Mouse (Mus musculus) c-Kit-positive CD71-positive TER-119-positive erythroid progenitor cells, embryonic 14.5 days (primary cell): ENCODE measurements around the gene Upf1.

ENCODE experiments used
- DNase-seq: peaks from one replicate; pipeline ENCODE4 v3.0.0-alpha.2; 2013; ENCODE audit warnings: low spot score

Upf1 gene

GRCm38 (mm10) chr8:70359411-70359810 lies 6.3 kb upstream of the Upf1 start:
- no peak for DNase-seq

GRCm38 (mm10) chr8:70356111-70356510 lies 3.0 kb upstream of the Upf1 start:
- DNase-seq: peak; percentile 71

DNA sequence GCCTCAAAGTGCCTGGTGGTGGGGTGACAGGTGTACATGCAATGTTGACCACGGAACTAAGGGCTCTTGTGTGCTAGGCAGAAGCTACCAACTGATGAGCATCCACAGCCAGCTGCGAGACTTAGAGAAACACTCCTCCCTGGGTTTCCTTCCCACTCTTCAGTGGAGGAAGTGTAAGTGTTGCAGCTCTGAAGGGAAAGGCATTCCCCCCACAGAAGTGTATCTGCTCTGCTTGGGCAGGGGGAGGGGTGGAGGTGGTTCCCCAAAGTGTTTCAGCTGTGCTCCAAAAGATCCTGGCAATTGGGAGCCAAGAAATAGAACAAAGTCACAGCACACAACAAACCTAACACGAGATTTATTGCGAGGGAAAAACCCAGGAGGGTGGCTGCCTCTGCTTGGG lies 926 bp upstream of the Upf1 start:
- DNase-seq: no peak

- DNase-seq: no peak
Measured at GRCm38 (mm10) chr8:70352657-70353151, 374 bp downstream of the Upf1 start.

DNA sequence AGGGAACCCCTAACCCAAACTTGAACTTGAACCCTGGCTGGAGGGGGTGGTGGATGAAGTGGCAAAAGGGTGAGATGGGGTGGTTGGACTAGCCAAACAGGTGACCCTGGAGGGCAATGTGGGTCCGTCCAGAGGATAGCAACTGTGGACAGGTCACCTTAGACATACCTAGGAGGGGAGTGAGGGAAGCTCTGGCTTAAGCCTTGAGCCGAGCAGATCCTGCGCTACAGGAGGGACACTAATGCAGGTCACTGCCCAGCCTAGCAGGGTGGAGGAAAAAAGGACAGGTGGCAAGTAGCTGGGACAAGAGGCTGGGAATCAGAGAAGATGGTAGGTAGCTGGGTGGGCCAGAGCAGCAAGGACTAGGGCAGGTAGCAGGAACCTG lies 1.1 kb downstream of the Upf1 start:
- no peak for DNase-seq

GRCm38 (mm10) chr8:70351035-70351999 lies 1.8 kb downstream of the Upf1 start:
- DNase-seq: no peak

DNA sequence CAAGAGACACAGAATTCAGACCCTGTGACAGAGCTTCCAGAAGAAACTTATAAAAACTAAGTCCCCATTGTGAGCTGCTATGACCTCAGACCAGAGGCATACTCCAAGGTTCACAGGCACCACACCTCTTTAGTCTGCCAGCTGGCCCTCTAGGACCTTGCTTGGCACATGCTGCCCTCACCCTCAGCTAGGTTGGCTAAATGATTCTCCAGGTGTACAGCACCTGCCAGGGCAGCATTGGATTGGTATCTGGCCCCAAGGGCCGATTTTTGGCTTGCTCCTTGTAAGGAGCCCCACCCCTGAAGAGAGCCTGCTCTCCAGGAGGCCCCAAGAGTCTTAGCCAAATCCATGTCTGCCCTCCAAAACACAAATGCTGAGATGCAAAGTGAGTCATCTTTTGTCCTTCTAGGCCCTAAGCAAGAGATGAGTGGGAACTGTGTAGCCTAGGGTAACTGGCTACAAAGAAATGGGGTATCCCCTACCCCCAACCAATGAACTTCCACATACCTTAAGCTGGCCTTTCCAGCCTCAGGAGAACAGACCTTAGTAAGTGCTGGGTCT lies 5.1 kb downstream of the Upf1 start:
- no peak for DNase-seq

GRCm38 (mm10) chr8:70347443-70347842 lies 5.6 kb downstream of the Upf1 start:
- no peak for DNase-seq

DNA sequence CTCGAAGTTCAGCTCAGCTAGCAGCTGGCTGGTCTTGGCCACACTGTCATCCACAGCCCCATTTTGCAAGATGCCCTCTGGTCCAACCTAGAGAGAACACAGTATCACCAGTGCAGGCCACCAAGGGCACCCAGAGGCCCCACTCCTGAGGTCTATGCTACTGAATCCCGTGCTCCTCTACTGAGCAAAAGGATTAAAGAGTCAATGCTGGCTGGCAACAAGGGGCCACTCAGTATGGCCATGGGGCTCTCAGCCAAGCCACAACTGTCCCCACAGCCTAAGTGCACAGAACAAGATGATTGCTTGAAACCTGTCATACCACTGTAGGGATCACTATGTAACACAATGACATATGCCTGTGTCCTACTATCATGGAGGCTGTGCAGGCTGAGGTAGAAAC lies 8.8 kb downstream of the Upf1 start:
- no peak for DNase-seq

DNA sequence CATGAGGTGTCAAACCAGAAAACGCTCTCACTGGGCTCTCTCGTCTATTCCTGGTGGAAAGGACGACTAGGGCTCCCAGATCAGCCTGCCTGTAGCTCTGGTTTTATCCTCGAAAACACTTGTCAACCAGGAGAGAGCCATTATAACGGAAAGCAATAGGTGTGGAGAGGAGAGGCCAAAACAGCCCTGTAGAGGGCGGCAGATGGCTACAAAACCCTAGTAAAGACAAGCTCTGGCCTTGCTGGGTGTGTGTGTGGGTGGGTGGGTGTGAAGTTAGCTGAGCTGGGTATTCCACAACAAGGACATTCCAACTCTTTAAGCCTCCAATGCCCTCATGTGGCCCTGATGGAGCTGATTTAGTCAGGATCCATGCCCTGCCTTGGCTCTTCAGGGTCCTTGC lies 9.4 kb downstream of the Upf1 start:
- DNase-seq: no peak

DNA sequence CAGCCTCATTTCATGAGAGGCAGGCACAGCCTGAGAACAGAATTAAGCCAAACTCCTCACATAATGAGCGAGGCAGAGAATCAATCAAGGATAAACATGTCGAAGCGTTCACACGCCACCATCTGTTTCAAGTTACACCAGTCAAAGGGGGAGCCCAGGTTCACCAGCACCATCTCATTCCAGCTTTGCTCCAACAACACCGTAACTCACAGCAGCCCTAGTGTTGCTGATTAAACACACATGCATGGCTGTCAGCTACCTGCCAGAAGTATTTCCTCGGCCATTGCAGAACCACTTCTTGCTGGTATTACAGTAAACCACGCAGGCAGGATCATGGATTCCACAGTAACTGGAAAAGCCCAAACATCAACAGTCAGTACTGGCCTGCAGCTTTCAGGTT lies 10.0 kb downstream of the Upf1 start:
- DNase-seq: no peak

DNA sequence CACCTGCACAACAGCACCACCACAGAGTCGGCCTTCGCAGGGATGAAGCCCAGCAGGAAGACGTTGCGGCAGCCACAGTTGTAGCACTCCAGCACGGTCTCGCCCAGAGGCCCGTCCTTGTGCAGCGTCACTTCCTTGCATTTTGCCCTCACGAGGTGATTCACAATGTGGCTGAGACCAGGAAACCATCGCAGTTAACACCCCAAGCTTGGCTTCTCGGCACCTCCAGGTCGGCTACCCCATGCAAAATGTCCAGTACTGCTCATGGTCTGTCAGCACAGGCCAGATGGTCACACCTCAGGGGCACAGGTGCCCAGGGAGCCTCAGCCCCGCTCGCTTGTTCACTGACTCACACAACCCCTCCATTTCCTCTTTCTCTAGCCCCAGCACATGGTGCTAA lies 11.1 kb downstream of the Upf1 start:
- no peak for DNase-seq

- no peak for DNase-seq
Measured at GRCm38 (mm10) chr8:70340659-70341058, 12.4 kb downstream of the Upf1 start.

DNA sequence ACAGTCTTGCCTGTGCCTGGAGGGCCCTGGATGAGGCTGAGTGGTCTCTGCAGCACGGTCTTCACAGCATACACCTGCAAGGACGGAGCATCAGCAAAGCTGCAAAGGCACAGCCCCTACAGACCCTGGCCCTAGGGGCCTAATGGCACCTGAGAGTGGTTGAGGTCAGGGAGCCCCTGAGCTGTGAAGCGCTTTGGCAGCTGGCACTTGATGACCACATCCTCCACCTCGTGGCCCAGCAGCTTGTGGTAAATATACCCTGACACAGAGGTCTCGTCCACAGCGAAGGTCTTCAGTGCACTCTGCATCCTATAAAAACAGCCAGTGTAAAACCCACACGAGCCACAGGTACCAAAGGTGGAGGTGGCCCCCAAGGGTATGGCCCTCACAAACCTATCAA lies 14.1 kb downstream of the Upf1 start:
- no peak for DNase-seq

GRCm38 (mm10) chr8:70332878-70333202 lies 20.2 kb downstream of the Upf1 start:
- DNase-seq: no peak

DNA sequence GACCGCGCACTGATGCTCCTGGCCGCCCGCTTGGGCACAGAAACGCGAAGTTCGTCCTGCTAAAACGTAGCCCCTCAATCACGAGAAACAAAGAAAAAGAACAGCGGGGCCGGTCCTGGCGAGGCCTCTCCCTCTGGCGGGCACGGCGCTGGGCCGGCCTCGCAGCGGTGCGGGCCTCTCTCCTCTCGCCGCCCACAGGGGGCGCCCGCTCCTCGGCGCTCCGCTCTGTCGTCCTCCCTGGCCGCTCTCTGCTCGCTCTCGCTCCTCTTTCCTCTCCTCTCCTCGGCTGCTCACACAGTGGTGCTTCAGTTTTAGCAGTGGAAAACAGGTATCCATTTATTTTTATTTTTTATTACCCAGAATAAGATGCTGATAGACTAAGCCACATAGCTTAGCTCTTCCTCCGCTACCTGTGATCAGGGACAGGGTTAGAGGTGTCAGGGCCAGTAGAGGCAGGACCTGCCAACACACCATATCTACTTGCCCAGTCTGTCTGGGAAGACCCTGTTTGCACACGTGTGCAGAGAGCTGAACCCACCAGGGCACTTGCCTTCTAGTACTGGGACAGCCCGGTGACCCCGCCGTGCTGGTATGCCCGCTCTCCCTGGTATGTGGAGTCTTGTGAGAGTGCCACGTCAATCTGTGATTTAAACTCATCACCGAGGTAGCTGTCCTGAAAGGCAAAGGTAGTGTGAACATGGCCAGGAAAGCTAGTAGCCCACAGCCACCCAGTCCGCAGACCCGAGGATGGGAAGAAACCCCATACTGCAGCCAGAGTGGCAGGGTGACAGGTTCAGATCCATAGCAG lies 20.8 kb downstream of the Upf1 start:
- DNase-seq: no peak

DNA sequence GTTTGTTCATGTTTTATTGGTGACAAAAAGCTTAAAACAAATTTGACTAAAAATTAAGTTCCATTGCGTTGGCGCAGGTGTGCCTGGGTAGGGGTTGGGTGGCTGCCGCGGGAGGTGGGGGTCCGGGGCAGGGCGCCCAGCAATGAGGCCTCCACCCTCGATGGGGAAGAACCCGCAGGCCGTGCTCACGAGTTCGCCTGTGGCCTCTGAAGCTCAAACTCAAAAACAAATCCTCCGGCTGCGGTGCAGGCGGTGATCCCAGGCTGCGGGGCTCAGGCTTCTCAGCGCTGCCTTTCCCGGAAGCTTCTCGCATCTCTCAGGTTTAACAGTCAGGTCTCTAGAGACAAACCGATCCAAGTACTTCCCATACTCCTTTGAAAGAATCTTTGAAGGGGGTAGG lies 21.6 kb downstream of the Upf1 start:
- no peak for DNase-seq

DNA sequence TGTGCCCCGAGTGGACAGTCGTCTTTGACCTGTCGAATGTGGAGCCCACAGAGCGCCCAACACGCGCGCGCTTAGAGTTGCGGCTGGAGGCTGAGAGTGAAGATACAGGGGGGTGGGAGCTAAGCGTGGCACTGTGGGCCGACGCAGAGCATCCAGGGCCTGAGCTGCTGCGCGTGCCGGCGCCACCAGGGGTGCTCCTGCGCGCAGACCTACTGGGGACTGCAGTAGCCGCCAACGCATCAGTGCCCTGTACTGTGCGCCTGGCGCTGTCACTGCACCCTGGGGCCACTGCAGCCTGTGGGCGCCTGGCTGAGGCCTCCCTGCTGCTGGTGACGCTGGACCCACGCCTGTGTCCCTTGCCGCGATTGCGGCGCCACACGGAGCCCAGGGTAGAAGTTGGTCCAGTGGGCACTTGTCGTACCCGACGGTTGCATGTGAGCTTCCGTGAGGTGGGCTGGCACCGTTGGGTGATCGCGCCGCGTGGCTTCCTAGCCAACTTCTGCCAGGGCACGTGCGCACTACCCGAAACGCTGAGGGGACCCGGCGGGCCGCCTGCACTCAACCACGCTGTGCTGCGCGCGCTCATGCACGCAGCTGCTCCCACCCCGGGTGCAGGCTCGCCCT lies 22.2 kb downstream of the Upf1 start:
- DNase-seq: no peak

DNA sequence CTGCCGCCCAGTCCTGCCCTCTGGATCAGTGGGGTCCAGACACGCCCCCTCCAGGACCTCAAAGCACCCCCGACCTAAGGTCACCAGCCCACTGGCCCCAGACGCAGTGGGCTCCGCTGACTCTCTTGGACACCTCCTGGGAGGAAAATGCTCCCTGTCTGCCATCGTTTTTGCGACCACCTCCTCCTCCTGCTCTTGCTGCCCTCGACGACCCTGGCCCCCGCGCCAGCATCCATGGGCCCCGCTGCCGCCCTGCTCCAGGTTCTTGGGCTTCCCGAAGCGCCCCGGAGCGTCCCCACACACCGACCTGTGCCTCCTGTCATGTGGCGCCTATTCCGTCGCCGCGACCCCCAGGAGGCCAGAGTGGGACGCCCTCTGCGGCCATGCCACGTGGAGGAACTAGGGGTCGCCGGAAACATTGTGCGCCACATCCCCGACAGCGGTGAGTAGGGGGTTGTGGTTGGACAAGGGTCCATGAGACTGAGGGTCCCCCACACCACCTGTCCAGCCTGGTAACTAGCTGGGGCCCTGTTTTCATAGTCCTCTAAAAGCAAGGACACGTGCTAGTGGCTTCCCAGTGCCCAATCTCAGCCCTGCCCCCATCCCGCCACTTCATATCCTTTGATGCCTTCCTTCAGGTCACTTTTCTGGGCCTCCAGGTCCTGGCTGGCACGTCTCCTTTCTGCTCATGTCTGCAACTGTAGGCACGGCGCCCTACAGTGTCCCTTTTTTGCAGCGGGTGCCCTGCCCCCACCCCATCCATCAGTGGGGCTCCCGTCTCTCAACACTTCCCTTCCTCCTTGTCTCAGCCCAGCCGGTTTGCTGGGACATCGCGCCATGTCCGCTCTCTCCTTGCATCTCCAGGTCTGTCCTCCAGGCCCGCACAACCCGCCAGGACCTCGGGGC lies 23.0 kb downstream of the Upf1 start:
- DNase-seq: no peak

DNA sequence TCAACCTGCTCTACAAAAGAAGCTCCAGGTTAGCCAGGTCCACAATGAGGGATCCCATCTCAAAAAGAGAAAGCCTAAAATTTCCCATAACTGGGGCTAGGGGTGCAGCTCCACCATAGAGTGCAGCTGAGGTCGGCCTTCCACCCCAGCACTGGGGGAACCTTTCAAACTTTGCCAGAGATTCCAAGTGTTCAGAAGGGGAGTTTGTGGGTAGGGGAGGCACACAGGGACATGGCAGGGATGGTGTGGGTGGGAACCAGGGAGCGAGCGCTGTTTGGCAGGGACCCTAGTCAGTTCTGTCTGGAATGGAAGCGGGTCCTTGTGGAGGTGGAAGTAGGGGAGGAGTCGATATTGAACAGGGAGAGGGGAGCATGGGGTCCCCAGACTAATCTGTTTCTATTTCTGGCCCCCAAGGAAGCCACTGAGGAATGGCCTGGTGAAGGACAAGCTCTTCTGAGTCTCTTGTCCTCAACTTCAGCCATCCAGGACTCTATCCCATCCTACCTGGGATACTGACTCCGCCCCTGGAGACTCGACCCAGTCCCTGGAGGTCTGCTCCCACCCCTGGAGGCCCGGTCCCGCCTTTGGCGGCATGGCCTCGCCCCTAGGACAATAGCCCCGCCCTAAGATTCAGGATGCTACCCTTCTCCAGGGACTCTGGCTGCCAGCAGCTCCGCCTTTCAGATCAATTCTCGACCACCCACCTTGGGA lies 23.8 kb downstream of the Upf1 start, which contains the start of gene Gdf1:
Gene Gdf1, plus strand, starts transcription at position 694 of the 711 bp plus-strand sequence.
- no peak for DNase-seq

- DNase-seq: peak; percentile 75
Measured at GRCm38 (mm10) chr8:70327512-70327911, 25.6 kb downstream of the Upf1 start.
